Mouse (Mus musculus): Measurements from ENCODE around the gene Hoxa13. TPM values are rescaled to one million over a fixed set of nuclear protein-coding genes. Genes with fewer than 3 reads are reported as not detected.

Gene Hoxa13
- total and polyA plus RNA-seq, 3 experiments: not detected

DNA sequence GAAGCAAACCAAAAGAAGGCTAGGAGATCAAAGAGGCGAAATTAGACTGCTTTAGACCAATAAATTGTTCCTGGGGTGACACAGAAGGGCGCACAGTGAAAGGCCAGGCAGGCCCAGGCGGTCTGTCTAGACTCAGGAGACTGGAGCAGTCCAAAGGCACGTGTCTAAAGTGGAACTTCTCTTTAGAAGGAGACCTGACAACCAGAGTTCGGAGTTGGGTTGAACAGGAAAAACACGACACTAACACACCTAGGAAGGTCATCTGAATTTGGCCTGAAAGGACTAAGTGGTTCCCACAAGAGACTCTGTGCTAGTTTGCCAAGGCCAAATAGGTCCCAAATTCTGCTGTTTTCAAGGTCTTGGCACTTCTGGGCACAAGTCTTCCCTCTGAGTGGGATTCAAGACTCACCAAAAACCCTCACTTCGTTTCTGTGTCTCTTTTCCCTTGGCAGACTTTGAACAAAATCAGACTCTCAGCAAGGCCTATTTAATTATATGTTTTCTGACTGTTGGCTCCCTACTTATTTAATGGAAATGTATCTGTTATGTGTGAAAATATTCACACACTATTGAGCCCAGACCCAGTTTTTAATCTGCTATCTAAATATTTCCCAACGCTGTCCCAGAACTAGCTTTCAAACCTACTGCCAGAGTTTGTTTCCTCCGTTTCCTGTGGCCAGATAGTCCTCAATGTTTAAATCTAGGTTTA is 41.3 kb downstream of the Hoxa13 start:
- Histone ChIP-seq H3K36me3 (ENCODE audit: control insufficient read depth in 1 of 2, insufficient read depth in 2 of 2, low read length in 2 of 2) (no peaks in the 10 kb centered on the region), H3K27ac (ENCODE audit: control insufficient read depth, low read depth, low read length) (no peak overlapping the region), H3K9ac (ENCODE audit: control insufficient read depth, low read depth, low read length, poor library complexity, severe bottlenecking) (no peak overlapping the region), H3K4me3 (ENCODE audit: control insufficient read depth in 1 of 2, insufficient read depth in 1 of 2, low read depth in 2 of 2, low read length in 2 of 2) (no peak overlapping the region), H3K4me1 (ENCODE audit: control insufficient read depth in 1 of 2, insufficient read depth in 2 of 2, low read length in 2 of 2) (no peaks in the 10 kb centered on the region), H3K79me2 (ENCODE audit: control insufficient read depth, insufficient read depth, low read length, poor library complexity) (no peaks in the 10 kb centered on the region), H3K27me3 (ENCODE audit: control insufficient read depth in 1 of 2, insufficient read depth in 2 of 2, low read length in 2 of 2) (no peaks in the 10 kb centered on the region), H3K9me3 (replicated peaks; ENCODE audit: insufficient read depth, low read length) (no peaks in the 10 kb centered on the region)
- DNase-seq (ENCODE audit: low read depth, low spot score): no peak
- no peak for TF ChIP-seq HCFC1 (IDR thresholded peaks at IDR 0.05; ENCODE audit: low read depth, low read length)
- TF ChIP-seq TAL1 (IDR thresholded peaks at IDR 0.05; ENCODE audit: low read length): no peak
- no peak for TF ChIP-seq ZNF384 (IDR thresholded peaks at IDR 0.05; ENCODE audit: low read depth, low read length)
- no peak for TF ChIP-seq CHD2 (IDR thresholded peaks at IDR 0.05; ENCODE audit: low read length)
- no peak for TF ChIP-seq GATA1 (IDR thresholded peaks at IDR 0.05; ENCODE audit: low read depth, low read length)
- TF ChIP-seq MAFK (IDR thresholded peaks at IDR 0.05; ENCODE audit: borderline replicate concordance, low read depth, low read length): no peak
- no peak for TF ChIP-seq JUND (IDR thresholded peaks at IDR 0.05; ENCODE audit: low read depth, low read length)
- TF ChIP-seq CTCF (IDR thresholded peaks at IDR 0.05 in 2 of 3, conservative IDR thresholded peaks at IDR 0.05 in 1 of 3; ENCODE audit: control insufficient read depth in 1 of 3, insufficient read depth in 1 of 3, low read depth in 2 of 3, low read length in 3 of 3, poor library complexity in 1 of 3, severe bottlenecking in 1 of 3): no peak
- TF ChIP-seq RCOR1 (IDR thresholded peaks at IDR 0.05; ENCODE audit: low read depth, low read length): no peak
- TF ChIP-seq POLR2AphosphoS2 (IDR thresholded peaks at IDR 0.05; ENCODE audit: low read length): no peak
- TF ChIP-seq ZKSCAN1 (IDR thresholded peaks at IDR 0.05; ENCODE audit: low read depth, low read length): no peak

GRCm38 (mm10) chr6:52218643-52219215 is 42.0 kb downstream of the Hoxa13 start:
- Histone ChIP-seq H3K27me3 (ENCODE audit: control insufficient read depth in 1 of 2, insufficient read depth in 2 of 2, low read length in 2 of 2) (no peaks in the 10 kb centered on the region), H3K4me3 (ENCODE audit: control insufficient read depth in 1 of 2, insufficient read depth in 1 of 2, low read depth in 2 of 2, low read length in 2 of 2) (no peak overlapping the region), H3K27ac (ENCODE audit: control insufficient read depth, low read depth, low read length) (no peak overlapping the region), H3K9ac (ENCODE audit: control insufficient read depth, low read depth, low read length, poor library complexity, severe bottlenecking) (no peak overlapping the region), H3K36me3 (ENCODE audit: control insufficient read depth in 1 of 2, insufficient read depth in 2 of 2, low read length in 2 of 2) (no peaks in the 10 kb centered on the region), H3K4me1 (ENCODE audit: control insufficient read depth in 1 of 2, insufficient read depth in 2 of 2, low read length in 2 of 2) (no peaks in the 10 kb centered on the region), H3K79me2 (ENCODE audit: control insufficient read depth, insufficient read depth, low read length, poor library complexity) (no peaks in the 10 kb centered on the region), H3K9me3 (replicated peaks; ENCODE audit: insufficient read depth, low read length) (no peaks in the 10 kb centered on the region)
- TF ChIP-seq ZNF384 (IDR thresholded peaks at IDR 0.05; ENCODE audit: low read depth, low read length) (no peak), JUND (IDR thresholded peaks at IDR 0.05; ENCODE audit: low read depth, low read length) (no peak), UBTF (IDR thresholded peaks at IDR 0.05; ENCODE audit: borderline replicate concordance, insufficient read depth, low read depth, low read length) (no peak), NRF1 (IDR thresholded peaks at IDR 0.05; ENCODE audit: insufficient read depth, low read depth, low read length, poor library complexity, severe bottlenecking) (no peak), MYC (IDR thresholded peaks at IDR 0.05; ENCODE audit: low read depth, low read length) (no peak), CTCF (IDR thresholded peaks at IDR 0.05 in 2 of 3, conservative IDR thresholded peaks at IDR 0.05 in 1 of 3; ENCODE audit: control insufficient read depth in 1 of 3, insufficient read depth in 1 of 3, low read depth in 2 of 3, low read length in 3 of 3, poor library complexity in 1 of 3, severe bottlenecking in 1 of 3) (no peak), TAL1 (IDR thresholded peaks at IDR 0.05; ENCODE audit: low read length) (no peak), POLR2AphosphoS5 (IDR thresholded peaks at IDR 0.05; ENCODE audit: borderline replicate concordance, low read depth, low read length) (no peak)
- no peak for DNase-seq (ENCODE audit: low read depth, low spot score)
